Comparison of ENCODE assay signal across 24 mouse cellular contexts in the genomic region with DNA sequence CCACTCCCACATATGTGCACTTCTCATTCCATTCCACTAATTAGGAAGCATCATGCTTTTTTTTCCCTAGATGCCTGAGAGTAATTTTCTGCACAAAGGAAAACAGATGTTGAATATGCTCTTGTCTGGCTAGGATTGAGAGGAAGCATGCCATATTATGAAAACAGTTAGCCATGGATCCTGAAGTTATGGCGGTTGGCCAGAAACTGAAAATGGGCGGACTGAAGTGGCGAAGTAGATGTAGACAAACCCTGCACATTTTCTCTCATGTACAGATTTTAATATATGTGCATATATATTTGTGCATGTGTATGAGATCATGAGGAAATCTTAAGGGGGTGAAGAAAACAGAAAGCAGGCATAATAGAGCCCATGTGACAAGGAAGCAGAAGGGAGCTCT.
DNase-seq lines count a peak whose midpoint lies in the region; ATAC-seq lines count a peak whose summit lies in the region.
"Had no signal": no experiment of that assay in that cellular context is flagged by ENCODE, and none has a peak within 500 bp of the region (broad histone marks: within the 10 kb centered on the region; RNA-seq: fewer than 3 reads in every experiment).

No protein-coding gene starts in this region.

- no peak overlapping the region for H3K4me2 ChIP-seq in midbrain, embryonic 13.5 days (replicated peaks)
- no peak overlapping the region for H3K4me2 ChIP-seq in midbrain, embryonic 15.5 days
- H3K4me2 ChIP-seq in embryonic facial prominence, embryonic 14.5 days (ENCODE audit: low read depth, low read length), result no peak overlapping the region
- H3K4me2 ChIP-seq in liver, embryonic 11.5 days, result no peak overlapping the region
- H3K4me2 ChIP-seq: heart, embryonic 15.5 days; lung, embryonic 15.5 days; neural tube, embryonic 12.5 days had no signal

- no peak overlapping the region for H3K9ac ChIP-seq in midbrain, embryonic 13.5 days (replicated peaks)
- H3K9ac ChIP-seq in midbrain, embryonic 15.5 days, result no peak overlapping the region
- H3K9ac ChIP-seq in embryonic facial prominence, embryonic 14.5 days (ENCODE audit: low read depth, low read length), result no peak overlapping the region
- no peak overlapping the region for H3K9ac ChIP-seq in liver, embryonic 11.5 days (ENCODE audit: low read depth, low read length)
- H3K9ac ChIP-seq: heart, embryonic 15.5 days; liver, embryonic 14.5 days; lung, embryonic 15.5 days; neural tube, embryonic 12.5 days had no signal

- peak; percentile 28; the same call in 1 of the 2 replicates for ATAC-seq in frontal cortex, adult (ENCODE audit: low TSS enrichment)
- ATAC-seq in midbrain, embryonic 13.5 days, result 0 out of 2 replicates have a peak, but pooled peaks have one; percentile 34
- ATAC-seq in midbrain, embryonic 15.5 days (replicated peaks), result no peak
- peak; percentile 65 for ATAC-seq in embryonic facial prominence, embryonic 14.5 days (ENCODE audit: low read depth)
- no peak for ATAC-seq in liver, embryonic 11.5 days (replicated peaks; ENCODE audit: low FRiP score)
- ATAC-seq: inflammation-experienced regulatory T-cells, adult 6 months had no signal

- DNase-seq in frontal cortex, postnatal 10 days (ENCODE audit: low spot score in 2 of 2), result no peak
- DNase-seq in embryonic facial prominence, embryonic 14.5 days (ENCODE audit: low spot score), result peak; percentile 79
- DNase-seq in left cerebral cortex, adult 9 months (ENCODE audit: low spot score in 2 of 2), result no peak
- no peak for DNase-seq in liver, embryonic 11.5 days (ENCODE audit: low spot score)
- DNase-seq: adrenal gland, adult 8-10 months; B cell, adult 2 months; cerebellum, adult 2 months; cerebellum, postnatal 36 days; embryo, embryonic 11 days; heart, postnatal 36 days; kidney, adult 18-20 months; layer of hippocampus, adult 9-11 months; lung, postnatal 4 days; retina, postnatal 1 day had no signal

- H3K4me3 ChIP-seq in midbrain, embryonic 13.5 days (replicated peaks), result no peak overlapping the region
- H3K4me3 ChIP-seq in midbrain, embryonic 15.5 days, result no peak overlapping the region
- no peak overlapping the region for H3K4me3 ChIP-seq in embryonic facial prominence, embryonic 14.5 days (ENCODE audit: low read depth, low read length)
- no peak overlapping the region for H3K4me3 ChIP-seq in liver, embryonic 11.5 days (ENCODE audit: low read depth, low read length)
- H3K4me3 ChIP-seq: heart, embryonic 15.5 days; lung, embryonic 15.5 days; neural tube, embryonic 12.5 days had no signal

- no peaks in the 10 kb centered on the region for H3K27me3 ChIP-seq in midbrain, embryonic 13.5 days
- H3K27me3 ChIP-seq in midbrain, embryonic 15.5 days (replicated peaks), result no peaks in the 10 kb centered on the region
- H3K27me3 ChIP-seq in embryonic facial prominence, embryonic 14.5 days (replicated peaks; ENCODE audit: control insufficient read depth, insufficient read depth, low read length), result no peaks in the 10 kb centered on the region
- H3K27me3 ChIP-seq in liver, embryonic 11.5 days (replicated peaks; ENCODE audit: control insufficient read depth, insufficient read depth, low read length), result no peaks in the 10 kb centered on the region
- H3K27me3 ChIP-seq: CH12.LX; heart, embryonic 15.5 days; lung, embryonic 15.5 days; neural tube, embryonic 12.5 days had no signal

- H3K36me3 ChIP-seq in midbrain, embryonic 13.5 days, result no peaks in the 10 kb centered on the region
- no peaks in the 10 kb centered on the region for H3K36me3 ChIP-seq in midbrain, embryonic 15.5 days (replicated peaks)
- no peaks in the 10 kb centered on the region for H3K36me3 ChIP-seq in embryonic facial prominence, embryonic 14.5 days (ENCODE audit: control insufficient read depth, insufficient read depth, low read length)
- no peaks in the 10 kb centered on the region for H3K36me3 ChIP-seq in liver, embryonic 11.5 days (ENCODE audit: control insufficient read depth, insufficient read depth, low read length)
- H3K36me3 ChIP-seq: G1E; heart, embryonic 15.5 days; lung, embryonic 15.5 days; neural tube, embryonic 12.5 days had no signal

- H3K9me3 ChIP-seq in midbrain, embryonic 13.5 days, result no peaks in the 10 kb centered on the region
- H3K9me3 ChIP-seq in midbrain, embryonic 15.5 days, result no peaks in the 10 kb centered on the region
- H3K9me3 ChIP-seq in embryonic facial prominence, embryonic 14.5 days (ENCODE audit: control insufficient read depth, low read length), result no peaks in the 10 kb centered on the region
- H3K9me3 ChIP-seq in liver, embryonic 11.5 days (ENCODE audit: control insufficient read depth, low read length), result no peaks in the 10 kb centered on the region
- H3K9me3 ChIP-seq: G1E; heart, embryonic 15.5 days; lung, embryonic 15.5 days; neural tube, embryonic 12.5 days had no signal

- H3K27ac ChIP-seq in midbrain, embryonic 13.5 days, result no peak overlapping the region
- no peak overlapping the region for H3K27ac ChIP-seq in midbrain, embryonic 15.5 days
- no peak overlapping the region for H3K27ac ChIP-seq in embryonic facial prominence, embryonic 14.5 days (replicated peaks; ENCODE audit: low read depth, low read length)
- H3K27ac ChIP-seq in liver, embryonic 11.5 days (ENCODE audit: low read depth, low read length), result no peak overlapping the region
- H3K27ac ChIP-seq: heart, embryonic 15.5 days; liver, embryonic 14.5 days; lung, embryonic 15.5 days; neural tube, embryonic 12.5 days had no signal

- no peaks in the 10 kb centered on the region for H3K4me1 ChIP-seq in midbrain, embryonic 13.5 days (replicated peaks)
- H3K4me1 ChIP-seq in midbrain, embryonic 15.5 days, result no peaks in the 10 kb centered on the region
- H3K4me1 ChIP-seq in embryonic facial prominence, embryonic 14.5 days (ENCODE audit: control insufficient read depth, insufficient read depth, low read length), result peaks cover 6% of the 10 kb centered on the region; the same call in 1 of the 2 replicates
- no peaks in the 10 kb centered on the region for H3K4me1 ChIP-seq in liver, embryonic 11.5 days (replicated peaks; ENCODE audit: control insufficient read depth, insufficient read depth, low read length)
- H3K4me1 ChIP-seq: heart, embryonic 15.5 days; lung, embryonic 15.5 days; neural tube, embryonic 12.5 days had no signal

- WGBS in midbrain, embryonic 13.5 days, result 88% methylated on average over 3 of the region's 3 CpGs
- WGBS in midbrain, embryonic 15.5 days, result 92% methylated on average over 3 of the region's 3 CpGs
- 61% methylated on average over 3 of the region's 3 CpGs for WGBS in embryonic facial prominence, embryonic 14.5 days
- WGBS in liver, embryonic 11.5 days, result 76% methylated on average over 3 of the region's 3 CpGs

Comparison
In these comparisons a context has a peak if more than half of its experiments do, and no peak if none do; other contexts are left out.
1. ATAC-seq: peak in frontal cortex, adult (single experiment), midbrain, embryonic 13.5 days (single experiment) and embryonic facial prominence, embryonic 14.5 days (single experiment); none in midbrain, embryonic 15.5 days (single experiment) and liver, embryonic 11.5 days (single experiment).